10 mouse cellular contexts compared by ENCODE assay signal in the genomic region with DNA sequence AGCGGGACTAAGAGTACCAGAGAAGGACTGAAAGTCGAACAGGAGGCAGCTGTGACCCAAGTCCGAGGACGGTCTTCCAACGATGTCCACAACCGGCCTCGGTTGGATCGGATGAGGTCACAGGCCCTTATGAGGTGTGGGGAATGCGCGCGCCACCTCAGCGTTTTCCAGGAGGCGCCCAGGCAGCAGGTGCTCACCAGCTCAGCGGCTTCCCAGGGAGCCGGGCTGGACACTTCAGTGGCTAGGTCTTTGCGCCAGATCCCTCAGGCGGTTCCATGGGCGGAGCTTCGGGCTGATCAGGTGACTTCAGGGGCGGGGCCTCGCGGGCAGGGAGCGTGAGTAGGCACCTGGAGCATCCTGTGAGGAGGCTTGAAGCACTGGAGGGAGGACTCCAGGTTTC. TPM values are rescaled to one million over a fixed set of nuclear protein-coding genes. Genes with fewer than 3 reads are reported as not detected.
DNase-seq lines count a peak whose midpoint lies in the region; ATAC-seq lines count a peak whose summit lies in the region.
"Had no signal": no experiment of that assay in that cellular context is flagged by ENCODE, and none has a peak within 500 bp of the region (broad histone marks: within the 10 kb centered on the region; RNA-seq: fewer than 3 reads in every experiment).

A gene (plus strand): TSS at position 160 of the 400 bp plus-strand sequence.

- no peaks in the 10 kb centered on the region for H3K9me3 ChIP-seq in heart, embryonic 14.5 days (ENCODE audit: control insufficient read depth, low read length)
- no peaks in the 10 kb centered on the region for H3K9me3 ChIP-seq in embryonic facial prominence, embryonic 13.5 days
- no peaks in the 10 kb centered on the region for H3K9me3 ChIP-seq in intestine, embryonic 16.5 days (ENCODE audit: control insufficient read depth, low read length)
- H3K9me3 ChIP-seq: G1E had no signal

- no peak within 1 kb of the TSS for H3K27ac ChIP-seq in heart, embryonic 14.5 days (replicated peaks in 1 of 2; ENCODE audit: control insufficient read depth in 1 of 2, insufficient read depth in 1 of 2, low read depth in 2 of 2, low read length in 2 of 2)
- no peak within 1 kb of the TSS for H3K27ac ChIP-seq in embryonic facial prominence, embryonic 13.5 days
- no peak within 1 kb of the TSS for H3K27ac ChIP-seq in intestine, embryonic 16.5 days (ENCODE audit: low read length)

- no peaks in the 10 kb centered on the region for H3K36me3 ChIP-seq in heart, embryonic 14.5 days (ENCODE audit: control insufficient read depth, insufficient read depth, low read length)
- H3K36me3 ChIP-seq in embryonic facial prominence, embryonic 13.5 days: no peaks in the 10 kb centered on the region
- H3K36me3 ChIP-seq in intestine, embryonic 16.5 days (ENCODE audit: control insufficient read depth, insufficient read depth, low read length): no peaks in the 10 kb centered on the region
- H3K36me3 ChIP-seq: G1E had no signal

- peak within 1 kb of the TSS; percentile 29 for H3K4me2 ChIP-seq in heart, embryonic 14.5 days (ENCODE audit: low read length)
- peak within 1 kb of the TSS; percentile 39 for H3K4me2 ChIP-seq in embryonic facial prominence, embryonic 13.5 days
- H3K4me2 ChIP-seq in intestine, embryonic 16.5 days (ENCODE audit: low read depth, low read length): peak within 1 kb of the TSS; percentile 13; the same call in 1 of the 2 replicates

- no peak within 1 kb of the TSS for H3K9ac ChIP-seq in heart, embryonic 14.5 days (ENCODE audit: low read length)
- H3K9ac ChIP-seq in embryonic facial prominence, embryonic 13.5 days: no peak within 1 kb of the TSS
- no peak within 1 kb of the TSS for H3K9ac ChIP-seq in intestine, embryonic 16.5 days (ENCODE audit: low read depth, low read length)

- H3K4me1 ChIP-seq in heart, embryonic 14.5 days (ENCODE audit: control insufficient read depth in 2 of 2, insufficient read depth in 2 of 2, low read length in 2 of 2): peaks cover 0 to 2% of the 10 kb centered on the region in 2 experiments; a peak in 1 of 4 replicates
- no peaks in the 10 kb centered on the region for H3K4me1 ChIP-seq in embryonic facial prominence, embryonic 13.5 days
- no peaks in the 10 kb centered on the region for H3K4me1 ChIP-seq in intestine, embryonic 16.5 days (ENCODE audit: control insufficient read depth, insufficient read depth, low read length)

- no peak for ATAC-seq in heart, embryonic 14.5 days (ENCODE audit: insufficient number of reproducible peaks, insufficient read depth, low FRiP score, low read depth)
- no peak for ATAC-seq in embryonic facial prominence, embryonic 13.5 days (ENCODE audit: insufficient number of reproducible peaks, insufficient read depth, low FRiP score, low TSS enrichment, low read depth)
- peak; percentile 52; the same call in 1 of the 2 replicates for ATAC-seq in intestine, embryonic 16.5 days
- ATAC-seq in CD4-positive, CD25-positive, alpha-beta regulatory T cell, adult 4 months: no peak

- DNase-seq in heart, adult 8-10 months (ENCODE audit: low spot score): no peak
- DNase-seq in lung, postnatal 36 days: peak; percentile 68
- DNase-seq in right cerebral cortex, postnatal 25 days: no peak
- no peak for DNase-seq in layer of hippocampus, adult 9-10 months (ENCODE audit: low spot score)

- H3K4me3 ChIP-seq in heart, embryonic 14.5 days (ENCODE audit: control insufficient read depth in 1 of 2, insufficient read depth in 1 of 2, low read depth in 1 of 2, low read length in 2 of 2): peak within 1 kb of the TSS in 1 of 2 experiments; percentile 2; a peak in 1 of 4 replicates
- no peak within 1 kb of the TSS for H3K4me3 ChIP-seq in embryonic facial prominence, embryonic 13.5 days
- H3K4me3 ChIP-seq in intestine, embryonic 16.5 days (ENCODE audit: low read length): 0 out of 2 replicates have a peak within 1 kb of the TSS, but pooled peaks have one; percentile 2

- WGBS in heart, embryonic 14.5 days: 22% methylated on average over 23 of the region's 23 CpGs
- WGBS in embryonic facial prominence, embryonic 13.5 days: 31% methylated on average over 23 of the region's 23 CpGs
- WGBS in intestine, embryonic 16.5 days: 25% methylated on average over 23 of the region's 23 CpGs

- H3K27me3 ChIP-seq in heart, embryonic 14.5 days (ENCODE audit: control insufficient read depth, insufficient read depth, low read length): no peaks in the 10 kb centered on the region
- H3K27me3 ChIP-seq in embryonic facial prominence, embryonic 13.5 days: peaks cover 6% of the 10 kb centered on the region; the same call in 1 of the 2 replicates
- no peaks in the 10 kb centered on the region for H3K27me3 ChIP-seq in intestine, embryonic 16.5 days (replicated peaks; ENCODE audit: control insufficient read depth, insufficient read depth, low read length)

RNA-seq across cellular contexts. Expression of the gene that starts here (rescaled TPM):
- polyA plus RNA-seq in heart, embryonic 14.5 days (2014; fragmentation: Nextera tagmentation; extraction: Ambion mirVana): 0.01 TPM in 1 of 2 replicates, not detected in the other
- total RNA-seq in heart, adult 8-10 months (2022): under 1 TPM; 0.03 TPM
- 0.01 TPM in 1 of 2 replicates, not detected in the other for polyA plus RNA-seq in embryonic facial prominence, embryonic 13.5 days (2015; fragmentation: Nextera tagmentation; extraction: Ambion mirVana)
- polyA plus RNA-seq in intestine, embryonic 16.5 days (2015; fragmentation: Nextera tagmentation; extraction: Ambion mirVana): 0.02 TPM in 1 of 2 replicates, not detected in the other
- polyA plus RNA-seq in CD4-positive, CD25-positive, alpha-beta regulatory T cell, adult 4 months (2017; shearing (Covaris generic)): under 1 TPM in 1 of 2 experiments, not detected in 1; 0.04 TPM
- polyA plus RNA-seq: G1E; small intestine, adult 2 months had no signal

Comparison
In these comparisons a context has a peak if more than half of its experiments do, and no peak if none do; other contexts are left out.
1. Peak in ATAC-seq, H3K4me3 ChIP-seq and H3K4me2 ChIP-seq in intestine, embryonic 16.5 days; RNA of the gene not detected or under 1 TPM.